Mouse (Mus musculus) spleen, adult 2 months (tissue): ENCODE data around the gene Rptor.

Source experiments
- CTCF ChIP-seq: fragments of 200-500 bp; IDR thresholded peaks from 2 replicates; pipeline ENCODE4 v1.5.1; 2011; ENCODE audit warnings: mild to moderate bottlenecking, inconsistent platforms; ENCODE audit not compliant: insufficient read depth, insufficient read length, insufficient replicate concordance; ENCODE audit errors: extremely low read depth
- POLR2A ChIP-seq: fragments of 200-500 bp; IDR thresholded peaks from 2 replicates; pipeline ENCODE4 v1.6.1; 2011; ENCODE audit warnings: low read depth, low read length, inconsistent platforms

- no peak for TF ChIP-seq POLR2A
- no peak for TF ChIP-seq CTCF
Observed at GRCm38 (mm10) chr11:119683796-119684195, 81.1 kb downstream of the Rptor start.
